Mouse (Mus musculus) kidney, postnatal 0 days (tissue): ENCODE results near the gene Anp32b. TPM values are rescaled to one million over a fixed set of nuclear protein-coding genes. Genes with fewer than 3 reads are reported as not detected.

Experiments
- ATAC-seq: fragments of 200-750 bp; cut with Nextera tagmentation; replicated peaks from 2 replicates; pipeline ENCODE4 v1.8.0; 2017; ENCODE audit warnings: low read depth, moderate number of reproducible peaks, moderate TSS enrichment, moderate library complexity; ENCODE audit not compliant: low FRiP score
- DNase-seq: peaks from one replicate; pipeline ENCODE4 v3.0.0-alpha.2; 2016; ENCODE audit warnings: low spot score
- H3K27ac ChIP-seq: fragments of 300-500 bp; sonication (generic); 2 replicates; pipeline ENCODE4 v1.5.1; 2014; ENCODE audit warnings: mild to moderate bottlenecking
- H3K27me3 ChIP-seq: fragments of 300-500 bp; sonication (generic); 2 replicates; pipeline ENCODE4 v1.6.1; 2014; ENCODE audit warnings: low read length, mixed read lengths; ENCODE audit not compliant: insufficient read depth
- H3K36me3 ChIP-seq: fragments of 300-500 bp; sonication (generic); 2 replicates; pipeline ENCODE4 v1.6.1; 2014; ENCODE audit warnings: low read length, mixed read lengths; ENCODE audit not compliant: insufficient read depth
- H3K4me1 ChIP-seq: fragments of 300-500 bp; sonication (generic); replicated peaks from 2 replicates; pipeline ENCODE4 v1.6.1; 2014; ENCODE audit warnings: antibody characterized with exemption, low read length, mixed read lengths; ENCODE audit not compliant: insufficient read depth
- H3K4me2 ChIP-seq: fragments of 300-500 bp; sonication (generic); 2 replicates; pipeline ENCODE4 v1.6.1; 2014; ENCODE audit warnings: mild to moderate bottlenecking, low read length, moderate library complexity, mixed read lengths
- H3K4me3 ChIP-seq: fragments of 300-500 bp; sonication (generic); replicated peaks from 2 replicates; pipeline ENCODE4 v1.5.1; 2014; ENCODE audit warnings: low read depth, low read length
- H3K9ac ChIP-seq: fragments of 300-500 bp; sonication (generic); 2 replicates; pipeline ENCODE4 v1.6.1; 2014; ENCODE audit warnings: low read depth, low read length
- H3K9me3 ChIP-seq: fragments of 300-500 bp; sonication (generic); replicated peaks from 2 replicates; pipeline ENCODE4 v1.6.1; 2016; ENCODE audit warnings: low read length, inconsistent platforms, mixed read lengths
- CTCF ChIP-seq: IDR thresholded peaks from 2 replicates; pipeline ENCODE4 v1.5.1; 2016; ENCODE audit warnings: antibody characterized with exemption, low read depth, mild to moderate bottlenecking, moderate library complexity
- WGBS: fragments of 180-500 bp; shearing (Covaris S2); extraction: QIAGEN DNeasy Blood & Tissue Kit; methylation state at CpG from one replicate; pipeline ENCODE4 v1.1.7; 2014; 5-methylcytosine and 5-hydroxymethylcytosine counted together
- polyA plus RNA-seq: library from polyadenylated mRNA; unstranded; fragments of >200 nt; fragmentation: Nextera tagmentation; extraction: Ambion mirVana; gene quantifications from 2 replicates; pipeline ENCODE4 v1.2.1, GENCODE M21; 2015

Anp32b gene
- polyA plus RNA-seq, 1 experiment from 2014 or later: 198 TPM

DNA sequence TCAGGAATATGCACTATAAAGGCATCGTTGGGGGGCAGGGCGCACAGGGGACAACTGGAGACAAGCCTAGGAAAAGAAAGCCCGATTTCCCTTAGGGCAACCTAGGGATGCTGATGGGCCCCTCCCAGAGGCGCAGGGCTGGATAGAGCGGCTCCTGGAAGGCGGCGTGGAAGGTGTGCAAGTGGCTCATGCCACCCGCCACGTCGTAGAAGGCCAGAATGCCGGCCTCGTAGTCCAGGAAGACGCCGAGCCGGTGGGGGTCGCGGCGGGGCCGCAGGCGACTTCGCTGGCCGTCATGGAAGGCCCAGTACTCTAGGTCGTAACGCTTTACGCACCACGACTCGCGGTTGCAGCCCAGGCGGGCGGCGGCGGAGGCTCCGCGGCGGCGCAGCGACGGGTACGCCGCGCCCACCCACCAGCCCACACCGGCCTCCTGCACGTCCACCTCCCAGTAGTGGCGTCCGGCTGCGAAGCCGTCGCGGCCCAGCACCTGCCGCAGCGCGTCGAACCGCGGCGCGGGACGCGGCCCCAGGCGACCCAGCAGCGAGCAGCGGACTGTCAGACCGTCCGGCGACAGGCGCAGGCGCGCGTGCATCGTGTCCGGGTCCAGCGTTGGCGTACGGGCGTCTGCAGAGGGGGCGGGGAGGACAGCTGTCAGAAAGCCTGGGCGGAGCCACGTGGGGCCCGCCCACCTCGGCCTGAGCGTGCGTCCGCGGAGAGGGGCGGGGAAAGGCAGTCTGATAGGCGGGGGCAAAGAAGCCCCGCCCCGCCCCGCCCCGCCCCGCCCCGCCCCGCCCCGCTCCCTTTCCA, 56.3 kb downstream of the Anp32b start:
- peaks cover 6% of the 10 kb centered on the region; the same call in 1 of the 2 replicates for H3K4me1 ChIP-seq
- ATAC-seq: peak; percentile 95
- 0 out of 2 replicates have a peak overlapping the region, but pooled peaks have one; percentile 4 for H3K27ac ChIP-seq
- peak overlapping the region; percentile 46 for H3K4me3 ChIP-seq
- no peaks in the 10 kb centered on the region for H3K27me3 ChIP-seq
- 0 out of 2 replicates have a peak, but pooled peaks cover 8% of the 10 kb centered on the region for H3K36me3 ChIP-seq
- peak; percentile 98 for DNase-seq
- H3K9me3 ChIP-seq: no peaks in the 10 kb centered on the region
- no peak for TF ChIP-seq CTCF
- peak overlapping the region; percentile 94 for H3K4me2 ChIP-seq
- peak overlapping the region; percentile 52 for H3K9ac ChIP-seq
- under 1% methylated on average over 93 of the region's 94 CpGs for WGBS

- Histone ChIP-seq H3K9ac (no peak overlapping the region), H3K27me3 (no peaks in the 10 kb centered on the region), H3K4me2 (peak overlapping the region; percentile 94), H3K4me3 (peak overlapping the region; percentile 46), H3K9me3 (no peaks in the 10 kb centered on the region), H3K4me1 (peaks cover 6% of the 10 kb centered on the region; the same call in 1 of the 2 replicates), H3K27ac (0 out of 2 replicates have a peak overlapping the region, but pooled peaks have one; percentile 4), H3K36me3 (0 out of 2 replicates have a peak, but pooled peaks cover 8% of the 10 kb centered on the region)
- ATAC-seq (no peak), DNase-seq (peak; percentile 87)
- 7% methylated on average over 16 of the region's 16 CpGs for WGBS
- TF ChIP-seq CTCF: peak; percentile 86
These were observed 57.2 kb downstream of the Anp32b start for GRCm38 (mm10) chr4:46507736-46508460.

DNA sequence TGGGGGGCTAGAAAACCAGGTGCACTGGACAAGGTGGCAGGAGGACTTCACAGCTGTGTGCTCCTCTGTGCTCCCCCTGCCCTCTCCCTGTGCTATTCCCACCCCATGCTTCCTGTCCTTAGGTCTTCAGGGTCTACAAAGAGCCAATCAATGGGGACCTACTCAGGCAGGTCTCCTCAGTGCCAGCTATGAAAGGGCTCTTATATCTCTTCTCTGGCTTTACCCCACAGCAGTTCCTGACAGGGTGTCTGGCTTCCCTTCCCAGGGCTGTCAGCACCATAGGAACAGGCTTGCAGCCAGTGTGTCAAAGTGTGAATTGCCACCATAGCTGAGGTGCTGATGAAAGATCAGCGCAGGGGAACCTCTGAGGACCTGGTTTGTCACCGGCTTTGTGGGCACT, 69.8 kb downstream of the Anp32b start:
- DNase-seq (no peak), ATAC-seq (no peak)
- Histone ChIP-seq H3K9me3 (no peaks in the 10 kb centered on the region), H3K4me1 (no peaks in the 10 kb centered on the region), H3K27ac (no peak overlapping the region), H3K27me3 (no peaks in the 10 kb centered on the region), H3K4me2 (no peak overlapping the region), H3K4me3 (no peak overlapping the region), H3K36me3 (no peaks in the 10 kb centered on the region), H3K9ac (no peak overlapping the region)
- TF ChIP-seq CTCF: no peak
- 79% methylated on average over 2 of the region's 2 CpGs for WGBS

- no peak for ATAC-seq
- no peaks in the 10 kb centered on the region for H3K4me1 ChIP-seq
- no peak overlapping the region for H3K27ac ChIP-seq
- H3K4me3 ChIP-seq: no peak overlapping the region
- no peaks in the 10 kb centered on the region for H3K9me3 ChIP-seq
- no peaks in the 10 kb centered on the region for H3K27me3 ChIP-seq
- H3K4me2 ChIP-seq: no peak overlapping the region
- no peaks in the 10 kb centered on the region for H3K36me3 ChIP-seq
- DNase-seq: no peak
- WGBS: 79% methylated on average over 10 of the region's 10 CpGs
- TF ChIP-seq CTCF: no peak
- no peak overlapping the region for H3K9ac ChIP-seq
These were observed 70.8 kb downstream of the Anp32b start for GRCm38 (mm10) chr4:46521457-46521856.

Other genes starting within 250 kb of the Anp32b start
- gene Foxe1, start 107.3 kb upstream of the Anp32b start, polyA plus RNA-seq: not detected in 2 replicates
- 9.6 and 10.1 TPM in 2 replicates for gene Trmo, start 61.5 kb upstream of the Anp32b start, polyA plus RNA-seq
- 0.11 and 0.15 TPM in 2 replicates for gene Hemgn, start 37.4 kb upstream of the Anp32b start, polyA plus RNA-seq
- gene Nans, start 38.3 kb downstream of the Anp32b start, polyA plus RNA-seq: 45.6 and 50.7 TPM in 2 replicates
- 2.6 and 3.1 TPM in 2 replicates for gene Trim14, start 85.2 kb downstream of the Anp32b start, polyA plus RNA-seq
- gene Coro2a, start 151.3 kb downstream of the Anp32b start, polyA plus RNA-seq: 2.9 and 3.4 TPM in 2 replicates
- gene Tbc1d2, start 199.3 kb downstream of the Anp32b start, polyA plus RNA-seq: 3.6 and 4.2 TPM in 2 replicates